Mouse (Mus musculus): Measurements from ENCODE around the gene Erich6. TPM values are rescaled to one million over a fixed set of nuclear protein-coding genes. Genes with fewer than 3 reads are reported as not detected.

Erich6 gene
- 1.9 and 2.2 TPM in 2 replicates for polyA plus RNA-seq (2012; rRNA removed)

DNA sequence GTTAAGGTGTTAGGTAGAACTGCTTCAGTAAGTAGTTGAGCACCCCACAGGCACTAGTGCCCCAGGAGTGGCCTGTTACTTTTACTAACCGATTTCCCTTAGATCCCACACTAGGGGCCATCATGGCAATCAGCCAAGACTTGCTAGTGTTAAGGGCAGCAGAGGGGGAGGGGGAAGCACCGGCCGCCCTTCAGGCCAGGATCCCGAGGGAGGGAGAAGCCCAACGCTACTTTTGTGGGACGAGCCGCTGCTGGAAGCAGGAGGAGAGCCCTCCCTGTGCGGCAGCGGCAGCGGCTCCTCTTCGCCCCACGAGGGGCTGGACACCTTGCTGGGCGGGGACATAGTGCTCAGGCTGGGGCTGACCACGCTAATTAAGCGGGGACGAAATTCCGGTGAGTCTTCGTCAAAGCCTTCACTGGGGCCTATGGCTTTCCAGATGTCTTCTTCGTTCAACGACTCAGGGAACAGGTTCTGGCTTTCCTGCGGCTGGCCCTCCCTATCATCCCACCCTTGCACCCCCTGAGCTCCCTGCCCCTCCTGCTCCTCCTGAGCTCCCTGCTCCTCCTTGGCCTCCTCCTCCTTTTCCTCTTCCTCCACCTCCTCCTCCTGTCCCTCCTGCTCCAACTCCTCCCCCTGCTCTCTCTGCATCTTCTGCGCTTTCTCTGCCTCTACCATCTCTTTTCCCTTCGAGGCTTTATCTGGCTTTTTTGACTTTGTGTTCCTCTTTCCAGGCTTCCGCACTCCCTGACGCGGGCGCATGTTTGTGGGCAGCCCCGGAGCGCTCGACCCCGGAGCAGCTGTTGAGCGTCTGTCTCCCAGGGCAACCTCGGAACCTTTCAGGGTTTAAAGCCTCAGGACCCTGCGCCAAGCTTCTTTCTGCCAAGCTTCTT is at the start of gene Erich6:
Gene Erich6 (minus strand): TSS at position 802 of the 890 bp plus-strand sequence.
- TF ChIP-seq POLR2A (IDR thresholded peaks at IDR 0.05; ENCODE audit: borderline replicate concordance, insufficient read depth, low read length), result no peak
- no peak for TF ChIP-seq CTCF (IDR thresholded peaks at IDR 0.05; ENCODE audit: borderline replicate concordance, insufficient read depth, low read depth, low read length)

DNA sequence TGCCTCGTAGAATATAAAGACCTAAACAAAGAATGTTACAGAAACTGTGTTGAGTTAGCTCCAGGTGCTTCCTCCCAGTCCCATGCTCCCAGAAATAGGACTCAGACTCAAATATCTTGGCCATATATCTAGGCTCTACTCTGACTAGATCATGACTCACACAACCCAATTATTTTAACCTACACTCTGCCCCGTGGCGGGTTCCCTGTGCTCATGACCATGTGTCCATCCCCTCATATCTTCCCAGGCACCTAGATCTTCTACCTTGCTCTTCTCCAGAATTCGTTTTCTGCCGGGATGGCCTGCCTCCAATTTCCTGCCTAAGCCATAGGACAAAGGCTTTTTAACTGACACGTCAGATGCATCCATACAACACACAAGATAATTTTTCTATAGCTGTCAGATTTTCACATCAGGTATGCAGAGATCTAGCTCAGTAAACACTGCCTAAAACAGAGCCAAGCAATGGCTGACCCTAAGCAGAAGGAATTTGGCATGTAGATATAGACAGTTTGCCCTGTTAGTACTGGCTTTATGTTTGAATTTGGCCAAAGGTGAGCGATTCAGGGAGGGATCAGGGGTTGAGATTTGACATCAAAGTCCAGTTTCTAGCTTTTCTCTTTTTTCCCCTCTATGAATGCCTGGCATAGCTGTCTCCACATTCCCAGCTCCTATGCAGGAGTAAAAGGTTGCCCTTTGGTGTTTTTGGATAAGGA is 49.4 kb upstream of the Erich6 start:
- 20% methylated on average over 7 of the region's 7 CpGs for WGBS
- DNase-seq, result peak; percentile 42 to 62
- TF ChIP-seq CTCF (IDR thresholded peaks at IDR 0.05; ENCODE audit: borderline replicate concordance, insufficient read depth, low read depth, low read length), result no peak
- TF ChIP-seq POLR2A (IDR thresholded peaks at IDR 0.05; ENCODE audit: borderline replicate concordance, insufficient read depth, low read length), result no peak
- Histone ChIP-seq H3K27ac (ENCODE audit: insufficient read depth, low read length) (no peak overlapping the region), H3K27me3 (ENCODE audit: control insufficient read depth, insufficient read depth, low read length) (no peaks in the 10 kb centered on the region), H3K4me3 (replicated peaks; ENCODE audit: insufficient read depth, low read depth, low read length) (no peak overlapping the region), H3K4me1 (ENCODE audit: control insufficient read depth, insufficient read depth, low read length) (peaks cover 32% of the 10 kb centered on the region)

More for the DNA sequence above, at the start of gene Erich6:
- under 1% methylated on average over 34 of the region's 34 CpGs for WGBS
- Histone ChIP-seq H3K4me3 (replicated peaks; ENCODE audit: insufficient read depth, low read depth, low read length) (peak within 1 kb of the TSS; percentile 76), H3K27me3 (ENCODE audit: control insufficient read depth, insufficient read depth, low read length) (no peaks in the 10 kb centered on the region), H3K27ac (ENCODE audit: insufficient read depth, low read length) (no peak within 1 kb of the TSS), H3K4me1 (ENCODE audit: control insufficient read depth, insufficient read depth, low read length) (no peaks in the 10 kb centered on the region)
- peak; percentile 35 to 40 for DNase-seq

GRCm38 (mm10) chr3:58685396-58685795 is 48.4 kb upstream of the Erich6 start:
- H3K4me1 ChIP-seq (ENCODE audit: control insufficient read depth, insufficient read depth, low read length), result peaks cover 32% of the 10 kb centered on the region
- no peak overlapping the region for H3K27ac ChIP-seq (ENCODE audit: insufficient read depth, low read length)
- no peak for DNase-seq
- no peaks in the 10 kb centered on the region for H3K27me3 ChIP-seq (ENCODE audit: control insufficient read depth, insufficient read depth, low read length)
- no peak overlapping the region for H3K4me3 ChIP-seq (replicated peaks; ENCODE audit: insufficient read depth, low read depth, low read length)
- TF ChIP-seq CTCF (IDR thresholded peaks at IDR 0.05; ENCODE audit: borderline replicate concordance, insufficient read depth, low read depth, low read length) (no peak), POLR2A (IDR thresholded peaks at IDR 0.05; ENCODE audit: borderline replicate concordance, insufficient read depth, low read length) (no peak)
- 93% methylated on average over 3 of the region's 3 CpGs for WGBS

DNA sequence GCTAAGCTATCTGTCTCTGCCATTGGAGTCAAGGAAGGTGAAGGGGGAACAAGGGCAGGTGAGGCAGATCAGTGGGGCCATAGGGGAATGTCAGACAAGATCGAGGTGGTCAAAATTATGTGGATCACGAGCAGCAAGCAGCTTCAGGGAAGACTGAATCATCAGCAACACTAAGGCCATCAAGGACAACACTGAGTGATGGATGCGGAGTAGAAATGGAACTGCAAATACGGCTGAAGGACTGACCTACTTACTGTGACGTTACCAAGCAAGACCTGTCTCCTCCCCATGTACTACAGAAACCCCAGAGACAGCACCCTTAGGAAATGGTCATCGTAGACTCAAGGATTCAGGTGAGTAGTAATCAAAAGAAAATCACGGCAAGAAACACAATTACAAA is 46.3 kb upstream of the Erich6 start:
- Histone ChIP-seq H3K27me3 (ENCODE audit: control insufficient read depth, insufficient read depth, low read length) (no peaks in the 10 kb centered on the region), H3K4me1 (ENCODE audit: control insufficient read depth, insufficient read depth, low read length) (peaks cover 42% of the 10 kb centered on the region), H3K27ac (ENCODE audit: insufficient read depth, low read length) (no peak overlapping the region), H3K4me3 (replicated peaks; ENCODE audit: insufficient read depth, low read depth, low read length) (no peak overlapping the region)
- WGBS, result 57% methylated on average over 7 of the region's 7 CpGs
- TF ChIP-seq POLR2A (IDR thresholded peaks at IDR 0.05; ENCODE audit: borderline replicate concordance, insufficient read depth, low read length) (no peak), CTCF (IDR thresholded peaks at IDR 0.05; ENCODE audit: borderline replicate concordance, insufficient read depth, low read depth, low read length) (no peak)
- no peak for DNase-seq

DNA sequence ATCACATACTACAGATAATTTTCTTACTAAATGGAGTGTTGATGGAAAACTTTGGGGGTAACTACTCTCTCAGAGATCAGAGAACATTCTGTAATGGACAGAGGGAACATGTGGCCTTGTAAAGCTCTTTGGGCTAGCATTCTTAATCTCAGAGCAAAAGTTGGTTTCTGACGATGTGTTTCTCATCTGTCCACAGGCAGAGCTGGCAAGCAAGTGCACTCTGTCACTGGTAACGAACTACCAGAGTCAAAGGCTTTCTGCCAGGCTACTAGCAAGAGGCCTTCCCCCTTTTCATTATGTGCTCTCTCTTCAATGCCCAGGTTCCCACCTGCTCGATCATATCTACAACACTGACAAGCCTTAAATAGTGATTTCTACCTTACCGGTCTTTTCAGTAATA is 45.3 kb upstream of the Erich6 start:
- Histone ChIP-seq H3K27me3 (ENCODE audit: control insufficient read depth, insufficient read depth, low read length) (no peaks in the 10 kb centered on the region), H3K4me3 (replicated peaks; ENCODE audit: insufficient read depth, low read depth, low read length) (no peak overlapping the region), H3K4me1 (ENCODE audit: control insufficient read depth, insufficient read depth, low read length) (peaks cover 48% of the 10 kb centered on the region), H3K27ac (ENCODE audit: insufficient read depth, low read length) (no peak overlapping the region)
- DNase-seq, result no peak
- TF ChIP-seq POLR2A (IDR thresholded peaks at IDR 0.05; ENCODE audit: borderline replicate concordance, insufficient read depth, low read length) (no peak), CTCF (IDR thresholded peaks at IDR 0.05; ENCODE audit: borderline replicate concordance, insufficient read depth, low read depth, low read length) (no peak)
- WGBS, result 32% methylated on average over 4 of the region's 4 CpGs

DNA sequence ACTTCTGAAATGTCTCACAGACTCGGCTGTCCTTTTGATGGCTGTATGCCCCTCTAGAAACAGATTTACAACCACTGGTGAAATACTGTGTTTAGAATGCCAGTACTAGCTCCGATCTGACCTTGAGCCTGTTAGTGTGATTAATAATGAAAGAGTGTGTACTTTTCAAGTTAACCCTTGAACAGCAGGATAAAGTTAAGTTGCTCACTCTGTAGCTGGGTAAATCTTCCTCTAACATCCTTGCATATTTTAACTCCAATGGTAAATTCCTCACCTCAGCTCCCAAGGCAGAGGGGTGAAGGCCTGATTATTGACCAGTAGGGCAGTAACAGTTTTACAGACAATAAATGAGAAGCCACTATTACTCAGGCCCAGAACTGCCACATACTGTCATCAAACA is 44.8 kb upstream of the Erich6 start:
- DNase-seq, result no peak
- TF ChIP-seq CTCF (IDR thresholded peaks at IDR 0.05; ENCODE audit: borderline replicate concordance, insufficient read depth, low read depth, low read length) (no peak), POLR2A (IDR thresholded peaks at IDR 0.05; ENCODE audit: borderline replicate concordance, insufficient read depth, low read length) (no peak)
- 39% methylated on average over 2 of the region's 2 CpGs for WGBS
- peaks cover 52% of the 10 kb centered on the region for H3K4me1 ChIP-seq (ENCODE audit: control insufficient read depth, insufficient read depth, low read length)
- H3K27me3 ChIP-seq (ENCODE audit: control insufficient read depth, insufficient read depth, low read length), result no peaks in the 10 kb centered on the region
- no peak overlapping the region for H3K27ac ChIP-seq (ENCODE audit: insufficient read depth, low read length)
- no peak overlapping the region for H3K4me3 ChIP-seq (replicated peaks; ENCODE audit: insufficient read depth, low read depth, low read length)

GRCm38 (mm10) chr3:58680943-58681637 is 44.1 kb upstream of the Erich6 start:
- no peak for DNase-seq
- Histone ChIP-seq H3K27ac (ENCODE audit: insufficient read depth, low read length) (no peak overlapping the region), H3K4me3 (replicated peaks; ENCODE audit: insufficient read depth, low read depth, low read length) (no peak overlapping the region), H3K27me3 (ENCODE audit: control insufficient read depth, insufficient read depth, low read length) (no peaks in the 10 kb centered on the region), H3K4me1 (ENCODE audit: control insufficient read depth, insufficient read depth, low read length) (peaks cover 53% of the 10 kb centered on the region)
- WGBS, result 78% methylated on average over 7 of the region's 7 CpGs
- TF ChIP-seq POLR2A (IDR thresholded peaks at IDR 0.05; ENCODE audit: borderline replicate concordance, insufficient read depth, low read length), result no peak
- TF ChIP-seq CTCF (IDR thresholded peaks at IDR 0.05; ENCODE audit: borderline replicate concordance, insufficient read depth, low read depth, low read length), result no peak

Measured in cerebellum, adult 2 months (tissue).